ENCODE assay signal across 8 mouse cellular contexts in the genomic region with DNA sequence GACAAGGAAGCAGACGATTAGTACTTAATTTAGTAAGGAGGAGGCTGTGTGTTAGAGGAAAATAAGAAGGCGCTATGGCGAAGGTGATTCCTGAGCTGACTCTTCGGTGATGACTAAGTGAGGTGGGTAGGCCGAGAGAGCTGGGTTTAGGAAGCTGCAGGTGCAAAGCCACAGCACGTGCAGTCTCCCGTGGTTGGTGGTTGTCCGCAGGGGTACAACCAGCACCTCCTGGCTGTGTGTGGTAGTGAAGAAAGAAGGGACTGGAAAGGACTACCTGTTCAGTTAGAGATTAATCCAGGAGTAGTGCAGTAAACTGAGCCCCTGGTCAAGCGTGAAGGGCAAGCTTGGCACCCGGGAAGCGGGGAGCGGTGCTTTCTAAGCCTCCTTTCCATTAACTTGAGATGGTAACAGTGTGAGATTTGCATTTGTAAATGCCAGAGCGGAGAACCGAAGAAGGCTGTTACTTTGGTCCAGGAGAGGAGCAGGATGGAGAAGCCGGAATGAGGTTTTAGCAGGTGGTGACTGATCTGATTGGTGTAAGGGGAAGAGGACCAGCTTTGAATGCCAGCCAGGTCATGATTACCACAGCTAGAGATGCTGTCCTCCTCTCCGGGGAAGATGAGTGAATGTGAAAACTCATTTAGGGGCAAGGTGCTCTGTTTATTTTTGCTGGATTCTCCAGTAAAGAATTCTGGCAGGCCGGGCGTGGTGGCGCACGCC. TPM values are rescaled to one million over a fixed set of nuclear protein-coding genes. Genes with fewer than 3 reads are reported as not detected.
A peak's percentile ranks its signal among the peaks of the same experiment; 100 is the strongest.
DNase-seq lines count a peak whose midpoint lies in the region; ATAC-seq and TF ChIP-seq lines count a peak whose summit lies in the region.

No protein-coding gene starts in this region.

- H3K27me3 ChIP-seq in ES-Bruce4 (ENCODE audit: control insufficient read depth, insufficient read depth, low read length, poor library complexity, severe bottlenecking): no peaks in the 10 kb centered on the region
- no peaks in the 10 kb centered on the region for H3K27me3 ChIP-seq in forebrain, postnatal 0 days (ENCODE audit: insufficient read depth, low read length)
- peaks cover 32% of the 10 kb centered on the region for H3K27me3 ChIP-seq in midbrain, embryonic 15.5 days (replicated peaks)

- H3K4me3 ChIP-seq in ES-Bruce4 (ENCODE audit: low read depth, low read length): peak overlapping the region; percentile 76
- peak overlapping the region; percentile 55 for H3K4me3 ChIP-seq in forebrain, postnatal 0 days (ENCODE audit: low read depth, low read length)
- peak overlapping the region; percentile 48 for H3K4me3 ChIP-seq in midbrain, embryonic 15.5 days

- no peaks in the 10 kb centered on the region for H3K9me3 ChIP-seq in ES-Bruce4 (replicated peaks; ENCODE audit: control insufficient read depth, insufficient read depth, low read length, poor library complexity, severe bottlenecking)
- no peaks in the 10 kb centered on the region for H3K9me3 ChIP-seq in forebrain, postnatal 0 days (ENCODE audit: low read length)
- H3K9me3 ChIP-seq in midbrain, embryonic 15.5 days: no peaks in the 10 kb centered on the region

- peaks cover 8% of the 10 kb centered on the region for H3K4me1 ChIP-seq in ES-Bruce4 (ENCODE audit: control insufficient read depth, insufficient read depth, low read length)
- peaks cover 19% of the 10 kb centered on the region for H3K4me1 ChIP-seq in forebrain, postnatal 0 days (ENCODE audit: insufficient read depth)
- peaks cover 43% of the 10 kb centered on the region for H3K4me1 ChIP-seq in midbrain, embryonic 15.5 days

- peak overlapping the region; percentile 77 for H3K9ac ChIP-seq in ES-Bruce4 (ENCODE audit: low read depth, poor library complexity, severe bottlenecking)
- H3K9ac ChIP-seq in forebrain, postnatal 0 days: peak overlapping the region; percentile 79
- H3K9ac ChIP-seq in midbrain, embryonic 15.5 days: peak overlapping the region; percentile 59

- TF ChIP-seq CTCF in ES-Bruce4 (IDR thresholded peaks at IDR 0.05; ENCODE audit: low read depth, low read length): no peak
- no peak for TF ChIP-seq CTCF in forebrain, postnatal 0 days (IDR thresholded peaks at IDR 0.05; ENCODE audit: low read depth)

- no peak for TF ChIP-seq POLR2A in ES-Bruce4 (IDR thresholded peaks at IDR 0.05; ENCODE audit: insufficient read depth, low read length)

- WGBS in forebrain, postnatal 0 days: 28% methylated on average over 20 of the region's 20 CpGs
- 21% methylated on average over 20 of the region's 20 CpGs for WGBS in midbrain, embryonic 15.5 days

- DNase-seq in frontal cortex, postnatal 14 days (ENCODE audit: low spot score in 2 of 2): no peak
- no peak for DNase-seq in forebrain, postnatal 0 days
- peak; percentile 87 to 92 for DNase-seq in kidney, postnatal 36 days
- DNase-seq in layer of hippocampus, adult 18-20 months (ENCODE audit: low spot score in 2 of 2): no peak
- no peak for DNase-seq in frontal cortex, postnatal 10 days (ENCODE audit: low spot score in 2 of 2)

- peak overlapping the region; percentile 63 for H3K27ac ChIP-seq in ES-Bruce4 (ENCODE audit: insufficient read depth, low read length)
- H3K27ac ChIP-seq in forebrain, postnatal 0 days (ENCODE audit: low read depth, low read length): peak overlapping the region; percentile 72; the same call in 1 of the 2 replicates
- H3K27ac ChIP-seq in midbrain, embryonic 15.5 days: no peak overlapping the region

- peak overlapping the region; percentile 85 for H3K4me2 ChIP-seq in forebrain, postnatal 0 days (ENCODE audit: low read depth)
- peak overlapping the region; percentile 93 for H3K4me2 ChIP-seq in midbrain, embryonic 15.5 days

- no peak for TF ChIP-seq EP300 in ES-Bruce4 (IDR thresholded peaks at IDR 0.05; ENCODE audit: insufficient read depth, low read depth, low read length)

- peak; percentile 2; the same call in 1 of the 2 replicates for ATAC-seq in frontal cortex, adult (ENCODE audit: low TSS enrichment)
- no peak for ATAC-seq in forebrain, postnatal 0 days
- no peak for ATAC-seq in midbrain, embryonic 15.5 days (replicated peaks)

- H3K36me3 ChIP-seq in ES-Bruce4 (ENCODE audit: control insufficient read depth, insufficient read depth, low read length, poor library complexity, severe bottlenecking): no peaks in the 10 kb centered on the region; the same call in 1 of the 2 replicates
- H3K36me3 ChIP-seq in forebrain, postnatal 0 days (ENCODE audit: insufficient read depth): no peaks in the 10 kb centered on the region
- H3K36me3 ChIP-seq in midbrain, embryonic 15.5 days (replicated peaks): no peaks in the 10 kb centered on the region

RNA-seq across cellular contexts. Expression of gene Myo1c, which starts 2.1 kb away (rescaled TPM):
- polyA plus RNA-seq in ES-Bruce4 (2011; ENCODE audit: insufficient read depth, insufficient read length, low read depth, missing spikeins): 78.7 and 82.9 TPM in 2 replicates
- total RNA-seq in forebrain, postnatal 0 days (2014; rRNA removed): 17.5 and 21.0 TPM in 2 replicates
- polyA plus RNA-seq in forebrain, postnatal 0 days (2015; fragmentation: Nextera tagmentation; extraction: Ambion mirVana): 6.5 and 8.2 TPM in 2 replicates
- 9.4 and 9.8 TPM in 2 replicates for polyA plus RNA-seq in midbrain, embryonic 15.5 days (2015; fragmentation: Nextera tagmentation; extraction: Ambion mirVana)
- total RNA-seq in layer of hippocampus, adult 18-20 months (2021): 10 to 100 TPM; 12.9 to 14.1 TPM

RNA-seq across cellular contexts. Expression of gene Inpp5k, which starts 21.6 kb away (rescaled TPM):
- polyA plus RNA-seq in ES-Bruce4 (2011; ENCODE audit: insufficient read depth, insufficient read length, low read depth, missing spikeins): 20.5 and 22.6 TPM in 2 replicates
- total RNA-seq in forebrain, postnatal 0 days (2014; rRNA removed): 52.4 and 57.4 TPM in 2 replicates
- polyA plus RNA-seq in forebrain, postnatal 0 days (2015; fragmentation: Nextera tagmentation; extraction: Ambion mirVana): 50.2 and 50.7 TPM in 2 replicates
- polyA plus RNA-seq in midbrain, embryonic 15.5 days (2015; fragmentation: Nextera tagmentation; extraction: Ambion mirVana): 45.1 and 47.0 TPM in 2 replicates
- 10 to 100 TPM; 40.2 to 45.2 TPM for total RNA-seq in layer of hippocampus, adult 18-20 months (2021)

RNA-seq across cellular contexts. Expression of gene Crk, which starts 26.7 kb away (rescaled TPM):
- polyA plus RNA-seq in ES-Bruce4 (2011; ENCODE audit: insufficient read depth, insufficient read length, low read depth, missing spikeins): 86.0 and 91.5 TPM in 2 replicates
- 88.7 and 89.8 TPM in 2 replicates for total RNA-seq in forebrain, postnatal 0 days (2014; rRNA removed)
- 90.9 and 93.4 TPM in 2 replicates for polyA plus RNA-seq in forebrain, postnatal 0 days (2015; fragmentation: Nextera tagmentation; extraction: Ambion mirVana)
- 117 and 118 TPM in 2 replicates for polyA plus RNA-seq in midbrain, embryonic 15.5 days (2015; fragmentation: Nextera tagmentation; extraction: Ambion mirVana)
- total RNA-seq in layer of hippocampus, adult 18-20 months (2021): 100 to 1,000 TPM; 128 to 129 TPM

Comparison
In these comparisons a context has a peak if more than half of its experiments do, and no peak if none do; other contexts are left out.
1. DNase-seq: peak in kidney, postnatal 36 days (2 of 2); none in frontal cortex, postnatal 14 days (0 of 2), forebrain, postnatal 0 days (single experiment), layer of hippocampus, adult 18-20 months (0 of 2) and frontal cortex, postnatal 10 days (0 of 2).
2. Peak in every context shown above with its lines, with median percentiles within 50 percentile points of each other: H3K4me3 ChIP-seq and H3K9ac ChIP-seq.